Mouse (Mus musculus) heart, postnatal 10 days (tissue): ENCODE data around the gene Tex29. TPM values are rescaled to one million over a fixed set of nuclear protein-coding genes. Genes with fewer than 3 reads are reported as not detected.
A peak's percentile ranks its signal among the peaks of the same experiment; 100 is the strongest.
"Not testable (repeated sequence)": the region's sequence is repeated elsewhere in the genome, so short reads cannot be mapped to it uniquely, and the experiment has no call there.

Source experiments
- DNase-seq, 2 experiments: peaks; one replicate each; pipeline ENCODE4 v3.0.0; 2021
- intact Hi-C: fragments of 180-260 bp; cut with DNase I; formaldehyde crosslinking; loops from one replicate; pipeline ENCODE4 v1.15.1; 2025
- total RNA-seq, 2 experiments: library from RNA; stranded (reverse); gene quantifications; 2 replicates each; pipeline ENCODE4 v1.2.3; 2021

Gene Tex29
- total RNA-seq, 2 experiments from 2014 or later, result not detected

DNA sequence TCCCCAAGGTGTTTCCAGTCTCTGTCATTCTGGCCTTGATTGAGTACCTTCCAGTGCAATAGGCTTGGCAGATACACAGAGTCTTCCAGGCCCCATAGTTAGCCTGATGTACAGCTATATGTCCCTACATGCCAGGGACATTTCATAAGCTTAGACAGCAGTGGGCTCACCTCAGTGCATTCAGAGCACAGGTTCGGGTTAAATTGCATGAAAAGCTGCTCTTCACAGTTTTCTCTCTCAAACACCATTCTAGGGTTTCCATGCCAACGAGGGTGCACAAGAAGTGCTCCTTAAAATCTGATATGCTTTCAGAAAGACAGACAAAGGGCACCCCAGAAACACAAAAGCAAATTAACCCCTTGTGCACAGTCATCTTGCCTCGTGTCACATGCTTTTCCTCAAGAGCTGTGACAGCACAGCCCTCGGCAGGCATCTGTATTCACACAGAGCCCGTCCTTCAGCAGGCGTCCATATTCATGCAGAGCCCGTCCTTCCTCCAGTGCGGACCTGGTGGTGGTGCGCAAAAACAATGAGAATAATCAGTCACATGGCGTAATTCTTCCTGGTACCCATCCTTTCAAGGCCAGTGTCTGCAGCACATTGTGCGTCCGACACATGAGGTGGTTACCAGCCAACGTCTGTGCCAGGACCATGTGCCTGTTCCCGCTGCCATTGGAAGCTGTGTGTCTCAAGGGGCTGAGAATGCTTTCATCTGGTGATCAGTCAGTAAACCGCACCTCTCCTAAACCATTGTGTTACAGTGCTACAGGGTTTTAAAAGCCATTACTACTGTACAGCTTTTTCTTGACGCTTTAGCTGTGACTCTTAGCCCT, 9.8 kb upstream of the Tex29 start:
- intact Hi-C loops, result no loop called here
- no peak for DNase-seq

DNA sequence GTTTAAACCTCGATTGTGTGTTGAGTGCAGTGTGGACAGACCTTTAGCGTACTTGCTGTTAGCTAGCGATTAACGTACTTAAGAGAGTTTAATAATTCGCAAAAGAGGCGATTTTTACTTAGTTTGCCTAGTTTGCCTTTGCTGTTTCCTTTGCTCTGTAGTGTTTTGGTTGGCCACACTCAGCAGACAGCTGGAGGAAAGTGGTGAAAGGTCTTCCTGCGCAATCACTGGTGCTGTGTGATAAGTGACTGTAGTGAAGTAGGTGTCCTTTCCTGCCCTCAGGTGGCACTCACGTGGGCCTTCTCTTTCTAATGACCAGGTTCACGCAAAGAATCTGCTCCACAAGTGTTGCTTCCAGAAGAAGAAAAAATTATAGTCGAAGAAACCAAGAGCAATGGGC, 9.1 kb upstream of the Tex29 start:
- no peak for DNase-seq
- intact Hi-C loops, result no loop called here

DNA sequence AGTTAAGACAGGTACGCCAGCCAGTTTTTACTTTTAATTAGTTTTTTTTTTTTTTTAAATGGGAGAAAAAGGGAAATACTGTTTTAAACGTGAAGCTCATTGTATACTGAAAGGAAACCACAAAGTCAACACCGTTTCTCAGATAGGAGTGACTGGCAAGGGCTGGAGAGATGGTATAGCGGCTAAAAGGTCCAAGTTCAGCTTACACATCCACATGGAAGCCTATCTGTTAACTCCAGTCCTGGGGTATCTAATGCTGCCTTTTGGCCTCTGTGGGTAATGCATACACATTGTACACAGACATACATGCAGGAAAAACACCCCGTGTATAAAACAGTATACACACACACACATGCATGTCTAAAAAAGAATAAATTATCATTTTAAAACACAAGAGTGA, 8.3 kb upstream of the Tex29 start:
- intact Hi-C loops, result no loop called here
- no peak for DNase-seq

DNA sequence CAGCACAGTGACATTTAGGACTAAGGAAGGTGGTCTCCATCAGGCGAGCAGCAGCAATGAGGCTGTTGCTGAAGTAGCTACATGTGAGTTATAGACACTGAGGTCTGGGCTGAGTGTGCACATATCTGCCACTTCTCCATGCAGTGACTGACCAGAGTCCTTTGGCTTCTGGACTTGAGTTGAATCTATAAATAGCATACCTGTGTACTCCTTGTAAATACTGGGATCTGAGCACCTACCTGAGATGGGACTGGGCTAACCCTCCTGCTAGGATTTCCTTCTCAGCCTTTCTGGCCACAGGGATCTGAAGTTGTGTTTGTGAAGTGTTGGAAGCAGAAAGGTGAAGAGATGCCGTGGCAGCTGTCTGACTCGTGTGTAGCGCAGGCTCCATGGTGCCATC, 7.1 kb upstream of the Tex29 start:
- DNase-seq, result no peak
- intact Hi-C loops, result no loop called here

DNA sequence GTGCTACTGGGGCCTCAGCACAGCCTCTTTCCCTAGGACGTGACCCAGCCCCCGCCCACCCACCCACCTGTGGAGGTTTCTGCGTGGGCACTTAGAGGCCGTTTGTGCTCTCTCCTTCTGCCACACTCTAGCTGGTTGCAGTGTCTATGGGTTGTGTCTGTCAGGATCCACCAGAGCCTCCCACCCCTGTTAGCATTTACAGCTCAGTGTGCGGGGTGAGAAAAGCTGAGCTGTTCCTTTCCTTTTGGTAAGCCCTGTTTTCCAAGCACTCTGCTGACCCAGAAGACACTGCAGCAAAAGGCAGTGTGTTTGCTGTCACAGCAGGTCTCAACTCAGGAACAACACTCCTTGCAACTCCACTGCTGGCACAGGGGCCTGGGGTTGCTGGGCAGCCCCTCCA, 6.1 kb upstream of the Tex29 start:
- intact Hi-C loops, result no loop called here
- no peak for DNase-seq

DNA sequence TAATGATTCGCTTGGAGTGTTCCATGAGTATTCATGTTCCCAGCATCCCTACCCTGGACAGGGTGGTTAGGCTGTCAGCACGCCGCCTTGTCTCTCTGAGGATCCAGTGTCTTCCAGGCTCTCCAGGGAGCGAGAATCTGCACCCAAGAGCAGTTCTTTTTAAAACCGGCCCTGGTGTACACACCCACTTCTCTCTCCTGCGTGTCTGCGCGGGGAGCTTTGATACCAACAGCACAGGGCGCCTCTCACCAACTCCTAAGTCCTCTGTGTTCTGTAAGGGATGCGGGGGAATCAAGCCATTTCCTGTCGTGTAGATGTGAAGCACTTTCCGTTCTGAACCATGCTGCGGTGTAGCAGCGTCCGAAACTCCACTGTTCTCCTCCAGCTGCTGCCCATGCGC, 5.6 kb upstream of the Tex29 start:
- intact Hi-C loops, result no loop called here
- DNase-seq, result no peak

DNA sequence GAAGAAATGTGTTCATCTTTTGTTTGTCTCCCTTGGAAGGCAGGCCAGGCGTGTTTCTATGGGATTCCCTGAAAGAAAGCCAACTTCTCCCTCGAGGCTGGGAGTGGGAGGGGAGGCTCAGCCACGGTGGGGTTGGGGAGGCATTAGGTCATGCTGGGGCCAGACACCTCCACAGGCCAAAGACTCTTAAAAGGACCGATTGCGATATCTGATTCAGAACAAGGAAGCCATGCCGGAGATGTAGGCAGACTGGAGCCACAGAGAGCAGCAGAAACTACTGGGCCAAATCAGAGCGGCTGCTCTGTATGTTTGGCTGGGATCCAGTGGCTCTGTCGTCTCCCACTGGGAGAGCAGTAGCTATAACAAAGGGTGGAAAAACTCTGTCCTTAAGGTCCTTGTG, 1.3 kb downstream of the Tex29 start:
- DNase-seq, result peak; percentile 61 to 66
- intact Hi-C loops, result loop anchor here (5.0 kb wide), 1 partner anchor 76 kb away; no protein-coding TSS in a partner anchor

DNA sequence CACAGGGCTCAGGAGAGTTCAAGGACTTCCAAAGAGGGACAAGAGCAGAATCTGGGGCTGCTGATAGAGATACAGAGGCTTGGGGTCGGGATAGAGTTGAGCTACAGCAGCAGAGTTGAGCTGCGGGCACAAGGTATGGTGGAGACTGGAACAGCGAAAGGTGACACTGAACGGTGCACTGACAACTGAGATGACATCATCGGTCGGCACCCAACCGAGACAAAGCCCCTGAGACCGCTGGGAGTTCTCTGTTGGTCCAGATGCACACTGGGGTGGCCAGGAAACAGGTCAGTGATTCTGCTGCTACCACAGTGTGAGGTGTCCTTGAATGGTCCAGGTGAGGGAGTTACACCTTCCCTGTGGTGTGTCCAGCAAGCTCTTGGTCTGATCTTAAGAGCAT, 2.5 kb downstream of the Tex29 start:
- intact Hi-C loops, result loop anchor here (5.0 kb wide), 1 partner anchor 75 kb away; no protein-coding TSS in a partner anchor
- no peak for DNase-seq

DNA sequence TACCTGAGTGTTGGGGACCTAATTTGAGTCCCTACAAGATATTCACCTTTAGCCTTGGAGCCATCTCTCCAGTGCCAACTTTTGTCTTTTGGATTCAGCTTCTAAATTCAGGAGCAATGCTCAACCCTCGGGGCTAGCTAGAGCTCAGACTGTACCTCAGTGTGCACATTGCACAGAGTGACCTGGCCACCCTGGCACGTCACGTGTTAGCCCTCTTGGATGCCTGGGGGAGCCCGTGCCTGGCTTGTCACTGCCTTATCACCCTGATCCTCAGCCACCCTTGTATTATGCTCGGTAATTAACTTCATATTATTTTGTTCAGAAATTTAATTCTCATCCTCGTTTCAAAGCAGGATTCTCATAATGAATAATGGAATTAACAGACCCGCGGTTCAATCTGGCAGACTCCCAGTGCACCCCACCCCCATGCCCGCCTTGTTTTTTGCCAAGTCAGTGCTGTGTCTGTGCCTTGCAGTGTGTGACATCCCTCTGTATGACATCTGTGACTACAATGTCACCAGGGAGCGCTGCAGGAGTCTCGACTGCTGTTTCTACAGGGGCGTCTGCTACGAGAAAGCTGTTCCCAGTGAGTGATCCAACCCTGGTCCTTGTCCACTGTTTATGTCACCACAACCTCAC, 3.5 kb downstream of the Tex29 start:
- intact Hi-C loops, result loop anchor here (5.0 kb wide), 1 partner anchor 74 kb away; no protein-coding TSS in a partner anchor
- no peak for DNase-seq

DNA sequence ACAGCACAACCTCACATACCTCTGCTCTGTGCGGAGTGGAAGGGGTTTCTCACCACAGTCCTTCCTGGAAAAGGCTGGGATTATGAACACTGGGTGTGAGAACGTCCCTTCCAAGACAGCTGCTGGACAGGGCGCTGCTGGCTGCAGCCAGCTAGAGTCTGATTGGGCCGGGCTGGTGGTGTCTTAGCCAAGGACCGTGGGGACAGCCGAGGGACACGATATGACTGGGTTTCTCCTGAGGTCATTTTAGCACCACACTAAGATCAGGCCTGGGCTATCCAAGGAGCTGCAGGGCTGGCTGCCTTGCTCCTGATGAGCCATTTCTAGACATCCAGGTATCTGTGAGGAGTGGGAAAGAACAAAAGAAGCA, 4.0 kb downstream of the Tex29 start:
- DNase-seq, result peak; percentile 36 to 48
- intact Hi-C loops, result loop anchor here (5.0 kb wide), 1 partner anchor 73 kb away; no protein-coding TSS in a partner anchor

DNA sequence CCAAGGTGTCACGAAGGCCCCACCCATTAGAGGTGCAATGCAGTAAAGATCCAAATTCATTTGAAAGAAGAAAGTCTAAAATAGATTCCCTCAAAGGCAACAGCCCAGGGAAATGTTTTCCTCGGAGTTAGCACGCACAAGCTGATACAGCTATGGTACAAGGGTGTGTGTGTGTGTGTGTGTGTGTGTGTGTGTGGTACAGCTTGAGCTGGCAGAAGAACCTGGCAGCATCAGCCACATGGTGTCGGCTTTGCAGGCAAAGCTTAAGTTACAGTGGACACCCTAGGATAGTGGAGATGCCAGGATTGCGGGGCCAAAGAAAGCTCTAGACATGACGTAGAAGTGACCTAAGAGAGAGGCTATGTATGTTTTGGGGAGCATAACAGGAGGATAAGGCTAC, 6.5 kb downstream of the Tex29 start:
- DNase-seq, result no peak
- intact Hi-C loops, result no loop called here

DNA sequence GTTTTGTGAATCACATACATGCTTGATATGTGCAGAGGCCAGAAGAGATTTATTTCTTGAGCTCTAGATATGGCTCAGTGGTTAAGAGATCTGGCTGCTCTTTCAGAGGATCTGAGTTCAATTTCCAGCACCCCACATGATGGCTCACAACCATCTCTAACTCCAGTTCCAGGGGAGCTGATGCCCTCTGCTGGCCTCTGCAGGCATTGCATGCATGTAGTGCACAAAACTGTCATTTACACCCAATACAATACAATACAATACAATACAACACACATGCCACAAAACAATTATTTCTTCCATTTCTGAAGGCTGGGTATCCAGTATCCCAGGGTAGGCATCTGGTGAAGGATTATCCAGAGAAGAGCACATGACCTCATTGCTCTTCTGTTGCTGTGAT, 27.6 kb downstream of the Tex29 start:
- DNase-seq, result no peak
- intact Hi-C loops, result no loop called here

DNA sequence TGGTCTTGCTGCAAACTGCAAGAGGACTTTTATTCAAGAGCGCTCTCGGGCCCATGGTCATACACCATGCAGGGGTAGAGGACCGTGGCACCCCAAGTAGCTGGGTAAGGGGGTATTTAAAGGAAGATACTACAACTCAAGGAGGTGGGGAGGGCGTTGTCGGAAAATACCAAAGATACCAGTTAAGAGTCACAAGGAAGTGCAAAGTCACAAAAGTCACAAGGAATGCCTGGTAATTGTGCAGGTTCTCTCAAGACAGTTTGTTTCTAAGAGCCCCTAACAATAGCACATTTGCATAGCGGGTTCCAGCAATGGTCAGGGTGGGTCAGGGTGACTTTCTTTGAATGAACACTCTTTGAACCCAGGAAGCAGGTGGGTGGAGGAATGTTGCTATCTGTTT, 34.0 kb downstream of the Tex29 start:
- intact Hi-C loops, DNase-seq: not testable (repeated sequence)

DNA sequence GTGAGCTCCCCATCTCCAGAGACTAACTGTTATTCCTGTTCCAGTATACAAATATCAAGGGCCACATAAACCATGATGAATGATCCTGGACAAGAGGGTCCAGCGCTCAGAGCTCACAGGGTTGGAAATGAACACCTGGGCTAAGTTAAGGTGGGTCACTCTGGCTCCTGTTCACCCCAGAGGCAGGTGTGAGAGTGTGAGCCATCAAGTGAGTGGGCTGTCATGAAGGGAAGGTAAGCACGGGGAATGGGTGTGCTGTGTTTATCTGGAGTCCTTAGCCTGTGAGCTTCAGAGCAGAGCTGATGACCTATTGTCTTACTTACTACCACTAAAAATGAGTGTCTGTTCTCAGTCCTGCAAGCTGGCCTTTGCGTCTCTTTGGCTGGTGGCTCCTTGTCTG, 44.4 kb downstream of the Tex29 start:
- intact Hi-C loops, result no loop called here
- no peak for DNase-seq

DNA sequence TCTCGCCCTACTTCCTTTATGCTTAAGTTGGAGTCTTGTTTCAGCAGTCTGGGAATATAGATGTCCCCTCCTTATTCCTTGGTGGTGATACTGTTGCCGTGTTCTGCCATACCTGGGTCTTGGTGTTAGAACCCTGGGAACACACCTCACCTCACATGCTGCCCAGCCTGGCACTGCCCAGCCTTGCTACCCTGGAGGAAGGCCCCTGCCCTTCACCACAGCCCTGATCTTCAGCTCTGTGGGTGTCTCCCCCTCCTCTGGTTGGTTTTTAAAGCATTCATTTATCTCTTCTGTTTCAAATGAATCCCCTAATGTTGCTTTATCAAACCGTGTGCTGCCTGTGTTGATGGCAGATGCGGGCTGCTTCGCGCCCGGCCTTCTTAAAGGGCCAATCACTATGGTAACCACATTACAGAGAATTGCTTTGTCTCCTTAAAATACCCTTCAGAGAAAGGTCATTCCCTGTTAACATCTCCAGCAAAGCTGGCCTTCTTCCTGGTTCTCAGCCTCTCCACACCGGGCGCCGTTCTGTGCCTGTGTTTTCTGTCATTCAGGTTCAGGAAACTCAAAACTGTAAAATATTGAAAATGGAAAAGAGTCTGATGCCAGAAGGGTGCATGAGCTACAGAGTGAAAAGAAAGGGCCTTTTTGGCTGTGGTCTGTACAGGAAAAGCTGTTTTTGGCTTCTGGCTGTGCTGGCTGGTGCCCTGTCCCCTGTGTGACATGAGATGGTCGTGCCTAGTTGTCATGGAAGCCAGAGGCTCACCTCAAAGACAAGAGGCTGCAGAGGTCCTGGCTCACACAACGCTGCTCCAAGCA, 45.8 kb downstream of the Tex29 start:
- intact Hi-C loops, result no loop called here
- DNase-seq, result no peak

DNA sequence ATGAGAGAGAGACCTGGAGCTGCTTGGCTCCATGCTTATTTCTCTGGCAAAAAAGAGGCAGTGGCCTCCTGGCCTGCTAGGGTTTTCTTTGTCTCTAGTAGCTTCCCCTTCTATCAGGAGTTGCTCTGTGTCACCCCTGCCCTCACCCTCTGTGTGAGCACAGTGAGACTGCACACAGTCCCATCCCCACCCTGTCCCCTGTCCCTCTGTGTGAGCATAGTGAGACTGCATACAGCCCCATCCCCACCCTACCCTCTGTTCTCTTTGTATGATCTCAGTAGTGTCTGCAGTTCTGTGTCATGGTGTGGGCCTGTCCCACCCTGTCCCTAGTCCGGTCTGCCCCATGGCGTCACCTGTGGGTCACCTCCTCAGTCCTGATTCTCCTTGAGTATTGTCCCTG, 46.5 kb downstream of the Tex29 start:
- intact Hi-C loops, result no loop called here
- DNase-seq, result no peak

DNA sequence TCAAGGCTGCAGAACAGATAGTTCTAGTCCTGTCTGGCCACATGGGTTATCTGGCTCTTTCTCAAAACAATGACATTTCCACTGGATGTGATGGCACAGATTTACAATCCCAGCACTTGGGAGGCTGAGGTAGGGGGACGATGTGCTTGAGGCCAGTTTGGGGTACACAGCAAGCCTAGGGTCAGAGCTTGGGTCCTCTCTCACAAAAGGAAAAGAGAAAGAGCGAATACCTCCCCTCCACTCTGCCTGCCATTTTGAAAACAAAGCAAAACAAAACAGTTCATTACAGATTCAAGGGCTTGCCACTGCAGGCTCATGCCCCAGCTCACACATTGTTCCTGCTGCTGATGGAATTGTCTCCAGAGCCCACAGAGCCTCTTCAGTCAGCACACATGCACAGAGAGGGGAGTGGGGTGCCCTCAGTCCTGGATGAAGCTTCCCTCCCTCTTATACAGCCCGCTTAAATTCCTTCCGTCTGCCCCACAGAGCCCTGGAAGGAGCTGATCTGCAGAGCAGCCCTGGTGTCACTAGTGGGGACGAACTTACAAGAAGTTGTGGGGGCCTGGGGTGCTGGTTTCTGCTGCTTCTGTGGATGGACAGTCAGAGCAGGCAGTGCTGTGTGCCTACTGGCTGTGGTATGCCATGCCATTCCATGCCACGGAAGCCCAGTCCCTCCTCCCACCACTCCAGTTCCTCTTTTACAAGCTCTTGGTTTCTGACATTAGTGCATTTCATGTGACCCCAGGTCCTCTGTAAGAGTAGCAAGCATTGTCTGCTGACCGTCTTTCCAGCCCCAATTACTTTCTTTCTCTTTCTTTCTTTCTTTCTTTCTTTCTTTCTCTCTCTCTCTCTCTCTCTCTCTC, 49.1 kb downstream of the Tex29 start:
- intact Hi-C loops, result no loop called here
- no peak for DNase-seq

DNA sequence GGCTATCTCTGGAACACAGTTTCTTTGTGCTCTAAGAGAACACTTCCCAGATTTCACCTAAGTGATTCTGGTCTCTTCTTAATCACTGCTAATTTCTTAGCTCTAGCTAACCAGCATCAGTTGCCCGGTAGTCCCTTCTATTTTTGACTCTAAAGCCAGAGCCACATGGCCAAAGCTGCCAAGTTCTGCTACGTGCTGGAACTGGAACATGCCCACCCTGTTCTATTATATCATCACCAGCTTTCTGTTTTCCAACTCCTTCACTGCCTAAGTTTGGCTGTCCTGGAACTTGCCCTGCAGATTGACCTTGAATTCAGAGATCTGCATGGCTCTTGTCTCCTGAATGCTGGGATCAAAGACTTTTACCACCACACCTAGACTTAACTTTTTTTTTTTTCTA, 52.5 kb downstream of the Tex29 start:
- peak; percentile 8 to 45 for DNase-seq

DNA sequence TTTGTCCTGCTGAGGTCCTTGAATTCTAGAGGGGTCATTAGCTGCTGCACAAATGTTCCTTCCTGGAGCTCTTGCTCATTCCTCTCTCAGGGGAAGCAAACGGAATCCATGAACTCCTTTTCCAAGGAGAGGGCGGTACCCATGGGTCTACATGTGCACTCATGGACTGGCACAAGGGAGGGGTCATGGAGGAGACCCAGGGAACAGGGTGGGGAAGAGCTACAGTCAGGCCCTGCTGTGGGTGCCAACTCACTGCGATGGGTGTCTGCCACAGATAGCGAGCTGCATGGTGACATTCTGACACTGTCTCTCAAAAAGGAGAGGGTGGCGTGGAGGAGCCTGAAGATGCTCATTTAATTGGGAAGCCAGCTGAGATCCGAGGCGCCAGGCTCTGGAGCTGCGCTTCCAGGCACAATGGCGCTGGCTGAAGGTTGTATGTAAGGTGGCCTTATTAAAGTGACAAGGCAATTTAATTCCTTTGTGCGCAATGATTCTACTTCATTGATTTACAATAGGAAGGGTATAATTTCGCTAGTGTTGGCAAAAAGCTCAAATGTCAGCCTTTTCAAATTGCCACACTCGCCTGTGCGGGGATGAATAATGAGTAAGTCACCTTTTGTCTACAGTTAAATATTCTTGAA, 55.9 kb downstream of the Tex29 start:
- intact Hi-C loops, result no loop called here
- no peak for DNase-seq

More for the DNA sequence above, 52.5 kb downstream of the Tex29 start:
- intact Hi-C loops, result no loop called here

DNA sequence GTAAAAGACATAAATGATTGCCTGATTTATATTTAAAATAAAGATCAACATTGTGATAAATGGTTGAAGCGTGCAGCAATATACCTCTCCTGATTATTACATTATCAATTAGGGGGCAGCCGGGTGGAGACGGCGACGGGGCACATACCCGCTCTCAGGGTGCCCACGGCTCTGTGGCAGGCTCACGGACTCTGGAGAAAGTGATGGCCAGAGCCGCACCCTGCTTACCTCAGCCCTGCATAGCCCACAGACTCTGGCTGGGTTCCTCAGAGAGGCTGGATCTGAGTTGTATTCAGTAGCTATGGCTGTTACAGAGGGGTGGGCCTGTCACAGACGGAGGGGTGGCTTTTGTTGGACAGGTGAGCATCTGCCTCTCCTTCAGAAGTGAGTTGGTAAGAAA, 56.4 kb downstream of the Tex29 start:
- intact Hi-C loops, result no loop called here
- DNase-seq, result no peak
